In genomic region chr2:181242314-181242665, GRCm38 (mm10) we compare ENCODE assay signal across 8 mouse cellular contexts. TPM values are rescaled to one million over a fixed set of nuclear protein-coding genes. Genes with fewer than 3 reads are reported as not detected.
DNase-seq lines count a peak whose midpoint lies in the region; ATAC-seq and TF ChIP-seq lines count a peak whose summit lies in the region.

No protein-coding gene starts in this region.

- H3K27ac ChIP-seq in heart, embryonic 13.5 days (replicated peaks), result no peak overlapping the region
- no peak overlapping the region for H3K27ac ChIP-seq in forebrain, postnatal 0 days (ENCODE audit: low read depth, low read length)
- H3K27ac ChIP-seq in liver, embryonic 11.5 days (ENCODE audit: low read depth, low read length), result no peak overlapping the region

- TF ChIP-seq CTCF in G1E (IDR thresholded peaks at IDR 0.05; ENCODE audit: low read depth, low read length), result no peak
- TF ChIP-seq CTCF in forebrain, postnatal 0 days (IDR thresholded peaks at IDR 0.05; ENCODE audit: low read depth), result no peak

- peak overlapping the region; percentile 57 for H3K4me3 ChIP-seq in heart, embryonic 13.5 days
- peak overlapping the region; percentile 81 for H3K4me3 ChIP-seq in G1E (ENCODE audit: low read depth, low read length)
- no peak overlapping the region for H3K4me3 ChIP-seq in forebrain, postnatal 0 days (ENCODE audit: low read depth, low read length)
- H3K4me3 ChIP-seq in liver, embryonic 11.5 days (ENCODE audit: low read depth, low read length), result peak overlapping the region; percentile 69

- H3K4me1 ChIP-seq in heart, embryonic 13.5 days, result peaks cover 16% of the 10 kb centered on the region
- peaks cover 49% of the 10 kb centered on the region for H3K4me1 ChIP-seq in G1E (ENCODE audit: insufficient read depth, low read depth, low read length)
- no peaks in the 10 kb centered on the region for H3K4me1 ChIP-seq in forebrain, postnatal 0 days (ENCODE audit: insufficient read depth)
- H3K4me1 ChIP-seq in liver, embryonic 11.5 days (replicated peaks; ENCODE audit: control insufficient read depth, insufficient read depth, low read length), result peaks cover 9% of the 10 kb centered on the region

- no peaks in the 10 kb centered on the region for H3K9me3 ChIP-seq in heart, embryonic 13.5 days
- no peaks in the 10 kb centered on the region for H3K9me3 ChIP-seq in G1E (replicated peaks)
- no peaks in the 10 kb centered on the region for H3K9me3 ChIP-seq in forebrain, postnatal 0 days (ENCODE audit: low read length)
- H3K9me3 ChIP-seq in liver, embryonic 11.5 days (ENCODE audit: control insufficient read depth, low read length), result no peaks in the 10 kb centered on the region

- 73% methylated on average over 3 of the region's 3 CpGs for WGBS in heart, embryonic 13.5 days
- 71% methylated on average over 3 of the region's 3 CpGs for WGBS in forebrain, postnatal 0 days
- WGBS in liver, embryonic 11.5 days, result 62% methylated on average over 3 of the region's 3 CpGs

- H3K4me2 ChIP-seq in heart, embryonic 13.5 days, result peak overlapping the region; percentile 69
- peak overlapping the region; percentile 38; the same call in 1 of the 2 replicates for H3K4me2 ChIP-seq in forebrain, postnatal 0 days (ENCODE audit: low read depth)
- H3K4me2 ChIP-seq in liver, embryonic 11.5 days, result peak overlapping the region; percentile 81

- peak overlapping the region; percentile 74 for H3K9ac ChIP-seq in heart, embryonic 13.5 days
- H3K9ac ChIP-seq in forebrain, postnatal 0 days, result no peak overlapping the region
- H3K9ac ChIP-seq in liver, embryonic 11.5 days (ENCODE audit: low read depth, low read length), result peak overlapping the region; percentile 80; the same call in 1 of the 2 replicates

- no peak for DNase-seq in heart, postnatal 4 days
- no peak for DNase-seq in G1E (ENCODE audit: low spot score)
- no peak for DNase-seq in forebrain, postnatal 0 days
- DNase-seq in liver, embryonic 11.5 days (ENCODE audit: low spot score), result no peak
- no peak for DNase-seq in embryo, embryonic 10.5 days (ENCODE audit: low spot score)
- no peak for DNase-seq in frontal cortex, adult 2 months (ENCODE audit: extremely low spot score in 1 of 2, low spot score in 1 of 2)

- 0 out of 2 replicates have a peak, but pooled peaks cover 13% of the 10 kb centered on the region for H3K36me3 ChIP-seq in heart, embryonic 13.5 days
- peaks cover 37% of the 10 kb centered on the region for H3K36me3 ChIP-seq in G1E (replicated peaks)
- no peaks in the 10 kb centered on the region for H3K36me3 ChIP-seq in forebrain, postnatal 0 days (ENCODE audit: insufficient read depth)
- H3K36me3 ChIP-seq in liver, embryonic 11.5 days (ENCODE audit: control insufficient read depth, insufficient read depth, low read length), result no peaks in the 10 kb centered on the region

- ATAC-seq in heart, embryonic 13.5 days (ENCODE audit: extremely low read depth, insufficient number of reproducible peaks, low FRiP score, low TSS enrichment), result no peak
- ATAC-seq in G1E (ENCODE audit: extremely low read depth, insufficient number of reproducible peaks, low FRiP score, poor library complexity, severe bottlenecking), result no peak
- no peak for ATAC-seq in forebrain, postnatal 0 days
- ATAC-seq in liver, embryonic 11.5 days (replicated peaks; ENCODE audit: low FRiP score), result peak; percentile 15; the same call in 1 of the 2 replicates
- ATAC-seq in megakaryocyte-erythroid progenitor cell, adult 5-6 weeks (replicated peaks; ENCODE audit: low FRiP score, low TSS enrichment, poor library complexity, severe bottlenecking), result no peak

- no peaks in the 10 kb centered on the region for H3K27me3 ChIP-seq in heart, embryonic 13.5 days (replicated peaks)
- no peaks in the 10 kb centered on the region; the same call in 1 of the 2 replicates for H3K27me3 ChIP-seq in G1E (ENCODE audit: insufficient read depth, low read length)
- H3K27me3 ChIP-seq in forebrain, postnatal 0 days (ENCODE audit: insufficient read depth, low read length), result no peaks in the 10 kb centered on the region
- H3K27me3 ChIP-seq in liver, embryonic 11.5 days (replicated peaks; ENCODE audit: control insufficient read depth, insufficient read depth, low read length), result no peaks in the 10 kb centered on the region

RNA-seq across cellular contexts. Expression of gene Helz2, which starts 0.5 kb away (rescaled TPM):
- 1.1 and 1.5 TPM in 2 replicates for polyA plus RNA-seq in heart, embryonic 13.5 days (2015; fragmentation: Nextera tagmentation; extraction: Ambion mirVana)
- total RNA-seq in heart, postnatal 4 days (2021), result 1 to 10 TPM; 9.2 to 9.4 TPM
- total RNA-seq in G1E (2014; fragmentation: Nextera tagmentation), result 23.8 and 24.3 TPM in 2 replicates
- total RNA-seq in G1E (2017), result 12.4 and 13.6 TPM in 2 replicates
- 11.6 and 13.4 TPM in 2 replicates for polyA plus RNA-seq in G1E (2012)
- 1.7 and 1.8 TPM in 2 replicates for total RNA-seq in forebrain, postnatal 0 days (2014; rRNA removed)
- polyA plus RNA-seq in forebrain, postnatal 0 days (2015; fragmentation: Nextera tagmentation; extraction: Ambion mirVana), result 0.10 and 0.24 TPM in 2 replicates
- polyA plus RNA-seq in liver, embryonic 11.5 days (2014; fragmentation: Nextera tagmentation; extraction: Ambion mirVana), result 2.4 and 2.6 TPM in 2 replicates
- total RNA-seq in megakaryocyte-erythroid progenitor cell, adult 5-6 weeks (2014; fragmentation: Nextera tagmentation), result 16.1 and 18.0 TPM in 2 replicates
- total RNA-seq in megakaryocyte-erythroid progenitor cell, adult 5-6 weeks (2017), result 4.9 and 5.4 TPM in 2 replicates
- 3.0 TPM in 2 replicates for polyA plus RNA-seq in frontal cortex, adult 2 months (2012; rRNA removed)

RNA-seq across cellular contexts. Expression of gene Fndc11, which starts 22.5 kb away (rescaled TPM):
- 0.13 and 0.27 TPM in 2 replicates for polyA plus RNA-seq in heart, embryonic 13.5 days (2015; fragmentation: Nextera tagmentation; extraction: Ambion mirVana)
- not detected for total RNA-seq in heart, postnatal 4 days (2021)
- total RNA-seq in G1E (2014; fragmentation: Nextera tagmentation), result not detected in 2 replicates
- total RNA-seq in G1E (2017), result 0.23 TPM in 1 of 2 replicates, not detected in the other
- not detected in 2 replicates for polyA plus RNA-seq in G1E (2012)
- total RNA-seq in forebrain, postnatal 0 days (2014; rRNA removed), result not detected in 2 replicates
- 0.18 and 0.24 TPM in 2 replicates for polyA plus RNA-seq in forebrain, postnatal 0 days (2015; fragmentation: Nextera tagmentation; extraction: Ambion mirVana)
- polyA plus RNA-seq in liver, embryonic 11.5 days (2014; fragmentation: Nextera tagmentation; extraction: Ambion mirVana), result 0.34 TPM in 1 of 2 replicates, not detected in the other
- total RNA-seq in megakaryocyte-erythroid progenitor cell, adult 5-6 weeks (2014; fragmentation: Nextera tagmentation), result not detected in 2 replicates
- total RNA-seq in megakaryocyte-erythroid progenitor cell, adult 5-6 weeks (2017), result not detected in 2 replicates
- 0.13 and 0.14 TPM in 2 replicates for polyA plus RNA-seq in frontal cortex, adult 2 months (2012; rRNA removed)

RNA-seq across cellular contexts. Expression of gene Srms, which starts 29.3 kb away (rescaled TPM):
- polyA plus RNA-seq in heart, embryonic 13.5 days (2015; fragmentation: Nextera tagmentation; extraction: Ambion mirVana), result 0.11 TPM in 1 of 2 replicates, not detected in the other
- under 1 TPM in 1 of 2 experiments, not detected in 1; 0.09 TPM for total RNA-seq in heart, postnatal 4 days (2021)
- total RNA-seq in G1E (2014; fragmentation: Nextera tagmentation) (0.30 TPM in 1 of 2 replicates, not detected in the other), G1E (2017) (0.06 TPM in 1 of 2 replicates, not detected in the other)
- not detected in 2 replicates for polyA plus RNA-seq in G1E (2012)
- 0.15 and 0.43 TPM in 2 replicates for total RNA-seq in forebrain, postnatal 0 days (2014; rRNA removed)
- 0.10 TPM in 1 of 2 replicates, not detected in the other for polyA plus RNA-seq in forebrain, postnatal 0 days (2015; fragmentation: Nextera tagmentation; extraction: Ambion mirVana)
- polyA plus RNA-seq in liver, embryonic 11.5 days (2014; fragmentation: Nextera tagmentation; extraction: Ambion mirVana), result 0.23 TPM in 1 of 2 replicates, not detected in the other
- not detected in 2 replicates for total RNA-seq in megakaryocyte-erythroid progenitor cell, adult 5-6 weeks (2014; fragmentation: Nextera tagmentation)
- not detected in 2 replicates for total RNA-seq in megakaryocyte-erythroid progenitor cell, adult 5-6 weeks (2017)
- polyA plus RNA-seq in frontal cortex, adult 2 months (2012; rRNA removed), result 0.44 and 0.50 TPM in 2 replicates

RNA-seq across cellular contexts. Expression of gene Ptk6, which starts 39.7 kb away (rescaled TPM):
- 0.05 TPM in 1 of 2 replicates, not detected in the other for polyA plus RNA-seq in heart, embryonic 13.5 days (2015; fragmentation: Nextera tagmentation; extraction: Ambion mirVana)
- total RNA-seq in heart, postnatal 4 days (2021), result not detected
- total RNA-seq in G1E (2014; fragmentation: Nextera tagmentation), result not detected in 2 replicates
- 0.22 TPM in 1 of 2 replicates, not detected in the other for total RNA-seq in G1E (2017)
- not detected in 2 replicates for polyA plus RNA-seq in G1E (2012)
- not detected in 2 replicates for total RNA-seq in forebrain, postnatal 0 days (2014; rRNA removed)
- not detected in 2 replicates for polyA plus RNA-seq in forebrain, postnatal 0 days (2015; fragmentation: Nextera tagmentation; extraction: Ambion mirVana)
- not detected in 2 replicates for polyA plus RNA-seq in liver, embryonic 11.5 days (2014; fragmentation: Nextera tagmentation; extraction: Ambion mirVana)
- not detected in 2 replicates for total RNA-seq in megakaryocyte-erythroid progenitor cell, adult 5-6 weeks (2014; fragmentation: Nextera tagmentation)
- total RNA-seq in megakaryocyte-erythroid progenitor cell, adult 5-6 weeks (2017), result not detected in 2 replicates
- polyA plus RNA-seq in frontal cortex, adult 2 months (2012; rRNA removed), result 0.04 and 0.08 TPM in 2 replicates

RNA-seq across cellular contexts. Expression of gene Gmeb2, which starts 45.5 kb away (rescaled TPM):
- polyA plus RNA-seq in heart, embryonic 13.5 days (2015; fragmentation: Nextera tagmentation; extraction: Ambion mirVana), result 8.7 and 9.0 TPM in 2 replicates
- 10 to 100 TPM; 15.6 to 20.2 TPM for total RNA-seq in heart, postnatal 4 days (2021)
- 40.8 and 50.0 TPM in 2 replicates for total RNA-seq in G1E (2014; fragmentation: Nextera tagmentation)
- 12.8 and 15.6 TPM in 2 replicates for total RNA-seq in G1E (2017)
- 12.2 and 18.1 TPM in 2 replicates for polyA plus RNA-seq in G1E (2012)
- total RNA-seq in forebrain, postnatal 0 days (2014; rRNA removed), result 21.7 and 24.8 TPM in 2 replicates
- 7.4 and 9.6 TPM in 2 replicates for polyA plus RNA-seq in forebrain, postnatal 0 days (2015; fragmentation: Nextera tagmentation; extraction: Ambion mirVana)
- polyA plus RNA-seq in liver, embryonic 11.5 days (2014; fragmentation: Nextera tagmentation; extraction: Ambion mirVana), result 14.7 and 16.4 TPM in 2 replicates
- total RNA-seq in megakaryocyte-erythroid progenitor cell, adult 5-6 weeks (2014; fragmentation: Nextera tagmentation), result 20.7 and 21.3 TPM in 2 replicates
- total RNA-seq in megakaryocyte-erythroid progenitor cell, adult 5-6 weeks (2017), result 8.5 and 9.4 TPM in 2 replicates
- polyA plus RNA-seq in frontal cortex, adult 2 months (2012; rRNA removed), result 20.8 and 21.7 TPM in 2 replicates
